Mouse (Mus musculus): Measurements from ENCODE around the gene Slc8a3. TPM values are rescaled to one million over a fixed set of nuclear protein-coding genes. Genes with fewer than 3 reads are reported as not detected.

Slc8a3 gene
- total and polyA plus RNA-seq, 3 experiments: 0.11 TPM; not detected in 2

- H3K27me3 ChIP-seq (replicated peaks): peaks cover 11% of the 10 kb centered on the region
- H3K4me3 ChIP-seq (replicated peaks in 1 of 3; ENCODE audit: low read depth in 2 of 3, low read length in 2 of 3, poor library complexity in 1 of 3): no peak overlapping the region
- no peak overlapping the region for H3K4me2 ChIP-seq (ENCODE audit: insufficient read depth, low read depth, poor library complexity, severe bottlenecking)
- dilution Hi-C loops (cut with MboI; ENCODE audit: extremely low pct_ligation_motif_present, extremely low pct_unique_long_range_greater_than_20kb, low sequenced_read_pairs) (no loop called here), in situ Hi-C loops (cut with MboI; ENCODE audit: low pct_ligation_motif_present, low pct_unique_long_range_greater_than_20kb, low sequenced_read_pairs) (no loop called here)
- no peaks in the 10 kb centered on the region for H3K4me1 ChIP-seq (ENCODE audit: control insufficient read depth in 1 of 2, insufficient read depth in 2 of 2)
- no peaks in the 10 kb centered on the region for H3K9me3 ChIP-seq (replicated peaks; ENCODE audit: low read length)
- DNase-seq (ENCODE audit: extremely low read depth): no peak
- H3K9ac ChIP-seq (ENCODE audit: insufficient read depth, low read depth): no peak overlapping the region
- TF ChIP-seq ETS1 (conservative IDR thresholded peaks at IDR 0.05; ENCODE audit: low read depth, low read length): no peak
- 0 out of 2 replicates have a peak, but pooled peaks have one; percentile 32 for TF ChIP-seq BHLHE40 (IDR thresholded peaks at IDR 0.05; ENCODE audit: low read depth, low read length)
- no peaks in the 10 kb centered on the region for H3K79me2 ChIP-seq (replicated peaks; ENCODE audit: control insufficient read depth, extremely low read depth, insufficient read depth, poor library complexity, severe bottlenecking)
- no peaks in the 10 kb centered on the region for H3K36me3 ChIP-seq (replicated peaks in 1 of 2; ENCODE audit: control insufficient read depth in 1 of 2, insufficient read depth in 1 of 2, low read length in 1 of 2)
- no peak overlapping the region for H3K27ac ChIP-seq (ENCODE audit: insufficient read depth, low read depth)
Measured at GRCm38 (mm10) chr12:81193968-81194367, 139.0 kb downstream of the Slc8a3 start.

DNA sequence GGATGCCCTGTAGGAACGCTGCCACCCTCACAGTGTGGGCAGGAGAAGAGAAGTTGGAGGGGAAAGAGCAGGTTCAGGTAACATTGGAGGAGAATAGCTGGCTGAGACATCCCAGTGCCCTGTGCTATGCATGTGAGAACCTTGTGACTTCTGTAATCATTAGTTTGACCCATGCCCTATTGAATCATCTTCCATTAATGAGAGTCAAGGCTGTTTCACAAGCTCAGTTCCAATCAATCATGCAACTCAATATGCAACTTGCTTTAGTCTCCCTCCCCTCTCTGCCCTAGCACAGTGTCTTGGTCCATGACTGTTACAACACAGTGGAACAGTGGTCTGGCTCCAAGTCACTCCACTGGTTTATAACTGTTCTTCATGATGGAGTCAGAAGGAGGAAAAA, 143.3 kb downstream of the Slc8a3 start:
- DNase-seq (ENCODE audit: extremely low read depth): no peak
- no peak overlapping the region for H3K4me3 ChIP-seq (replicated peaks in 1 of 3; ENCODE audit: low read depth in 2 of 3, low read length in 2 of 3, poor library complexity in 1 of 3)
- no peaks in the 10 kb centered on the region for H3K9me3 ChIP-seq (replicated peaks; ENCODE audit: low read length)
- peaks cover 0 to 17% of the 10 kb centered on the region in 2 experiments for H3K36me3 ChIP-seq (replicated peaks in 1 of 2; ENCODE audit: control insufficient read depth in 1 of 2, insufficient read depth in 1 of 2, low read length in 1 of 2)
- no peaks in the 10 kb centered on the region for H3K79me2 ChIP-seq (replicated peaks; ENCODE audit: control insufficient read depth, extremely low read depth, insufficient read depth, poor library complexity, severe bottlenecking)
- no peaks in the 10 kb centered on the region for H3K27me3 ChIP-seq (replicated peaks)
- dilution Hi-C loops (cut with MboI; ENCODE audit: extremely low pct_ligation_motif_present, extremely low pct_unique_long_range_greater_than_20kb, low sequenced_read_pairs) (no loop called here), in situ Hi-C loops (cut with MboI; ENCODE audit: low pct_ligation_motif_present, low pct_unique_long_range_greater_than_20kb, low sequenced_read_pairs) (loop anchor here (5.0 kb wide), 1 partner anchor 202 kb away; no protein-coding TSS in a partner anchor)
- no peak overlapping the region for H3K9ac ChIP-seq (ENCODE audit: insufficient read depth, low read depth)
- H3K4me2 ChIP-seq (ENCODE audit: insufficient read depth, low read depth, poor library complexity, severe bottlenecking): no peak overlapping the region
- TF ChIP-seq KAT2A (IDR thresholded peaks at IDR 0.05; ENCODE audit: insufficient replicate concordance, low read length): no peak
- no peak for TF ChIP-seq POLR2A (IDR thresholded peaks at IDR 0.05; ENCODE audit: low read depth, low read length)
- TF ChIP-seq USF2 (conservative IDR thresholded peaks at IDR 0.05; ENCODE audit: low read depth, low read length): no peak
- no peak for TF ChIP-seq ZNF384 (IDR thresholded peaks at IDR 0.05; ENCODE audit: low read depth, low read length)
- no peak for TF ChIP-seq NRF1 (IDR thresholded peaks at IDR 0.05; ENCODE audit: low read depth, low read length)
- no peak for TF ChIP-seq ETS1 (conservative IDR thresholded peaks at IDR 0.05; ENCODE audit: low read depth, low read length)
- no peak for TF ChIP-seq E2F4 (IDR thresholded peaks at IDR 0.05; ENCODE audit: insufficient replicate concordance, low read depth, low read length)
- TF ChIP-seq MXI1 (IDR thresholded peaks at IDR 0.05; ENCODE audit: low read depth, low read length): no peak
- no peak for TF ChIP-seq IRF4 (IDR thresholded peaks at IDR 0.05; ENCODE audit: low read depth, low read length)
- TF ChIP-seq MYC (IDR thresholded peaks at IDR 0.05; ENCODE audit: low read depth, low read length): no peak
- H3K4me1 ChIP-seq (ENCODE audit: control insufficient read depth in 1 of 2, insufficient read depth in 2 of 2): no peaks in the 10 kb centered on the region
- no peak overlapping the region for H3K27ac ChIP-seq (ENCODE audit: insufficient read depth, low read depth)

DNA sequence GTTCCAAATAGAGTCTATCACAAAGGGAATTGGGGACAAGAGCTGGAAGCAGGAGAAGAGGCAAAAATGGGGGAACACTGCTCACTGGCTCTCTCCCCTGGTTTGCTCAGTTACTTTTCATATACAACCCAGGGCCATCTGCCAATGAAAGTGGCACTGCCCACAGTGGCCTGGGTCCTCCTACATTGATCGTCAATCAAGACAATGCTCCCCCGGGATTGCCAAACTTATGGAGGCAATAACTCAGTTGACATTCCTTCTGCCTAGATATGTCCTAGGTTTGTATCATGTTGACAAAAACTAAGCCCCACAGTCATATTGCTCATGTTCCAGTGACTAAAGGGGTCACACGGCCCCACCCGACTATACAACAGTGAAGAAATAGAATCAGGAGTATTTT, 144.0 kb downstream of the Slc8a3 start:
- Histone ChIP-seq H3K9me3 (replicated peaks; ENCODE audit: low read length) (no peaks in the 10 kb centered on the region), H3K27me3 (replicated peaks) (no peaks in the 10 kb centered on the region), H3K27ac (ENCODE audit: insufficient read depth, low read depth) (no peak overlapping the region), H3K36me3 (replicated peaks in 1 of 2; ENCODE audit: control insufficient read depth in 1 of 2, insufficient read depth in 1 of 2, low read length in 1 of 2) (peaks cover 0 to 23% of the 10 kb centered on the region in 2 experiments), H3K79me2 (replicated peaks; ENCODE audit: control insufficient read depth, extremely low read depth, insufficient read depth, poor library complexity, severe bottlenecking) (no peaks in the 10 kb centered on the region), H3K9ac (ENCODE audit: insufficient read depth, low read depth) (no peak overlapping the region), H3K4me1 (ENCODE audit: control insufficient read depth in 1 of 2, insufficient read depth in 2 of 2) (no peaks in the 10 kb centered on the region), H3K4me3 (replicated peaks in 1 of 3; ENCODE audit: low read depth in 2 of 3, low read length in 2 of 3, poor library complexity in 1 of 3) (no peak overlapping the region), H3K4me2 (ENCODE audit: insufficient read depth, low read depth, poor library complexity, severe bottlenecking) (no peak overlapping the region)
- dilution Hi-C loops (cut with MboI; ENCODE audit: extremely low pct_ligation_motif_present, extremely low pct_unique_long_range_greater_than_20kb, low sequenced_read_pairs) (no loop called here), in situ Hi-C loops (cut with MboI; ENCODE audit: low pct_ligation_motif_present, low pct_unique_long_range_greater_than_20kb, low sequenced_read_pairs) (loop anchor here (5.0 kb wide), 1 partner anchor 202 kb away; no protein-coding TSS in a partner anchor)
- TF ChIP-seq MYC (IDR thresholded peaks at IDR 0.05; ENCODE audit: low read depth, low read length) (no peak), USF1 (IDR thresholded peaks at IDR 0.05; ENCODE audit: low read depth, low read length) (no peak), E2F4 (IDR thresholded peaks at IDR 0.05; ENCODE audit: insufficient replicate concordance, low read depth, low read length) (no peak), ZC3H11A (IDR thresholded peaks at IDR 0.05; ENCODE audit: low read depth, low read length) (no peak), NRF1 (IDR thresholded peaks at IDR 0.05; ENCODE audit: low read depth, low read length) (no peak), POLR2AphosphoS2 (IDR thresholded peaks at IDR 0.05; ENCODE audit: low read depth, low read length) (no peak), SMC3 (IDR thresholded peaks at IDR 0.05; ENCODE audit: low read depth, low read length) (no peak), PAX5 (IDR thresholded peaks at IDR 0.05; ENCODE audit: low read length) (no peak), IRF4 (IDR thresholded peaks at IDR 0.05; ENCODE audit: low read depth, low read length) (no peak), POLR2A (IDR thresholded peaks at IDR 0.05; ENCODE audit: low read depth, low read length) (no peak), ELF1 (IDR thresholded peaks at IDR 0.05; ENCODE audit: low read depth, low read length) (no peak), CHD1 (IDR thresholded peaks at IDR 0.05; ENCODE audit: low read depth, low read length) (no peak), CTCF (conservative IDR thresholded peaks at IDR 0.05 in 1 of 2, IDR thresholded peaks at IDR 0.05 in 1 of 2; ENCODE audit: low read depth in 2 of 2, low read length in 2 of 2) (no peak), USF2 (conservative IDR thresholded peaks at IDR 0.05; ENCODE audit: low read depth, low read length) (no peak), BHLHE40 (IDR thresholded peaks at IDR 0.05; ENCODE audit: low read depth, low read length) (no peak), ZKSCAN1 (IDR thresholded peaks at IDR 0.05; ENCODE audit: borderline replicate concordance, low read depth, low read length) (no peak), HCFC1 (IDR thresholded peaks at IDR 0.05; ENCODE audit: low read depth, low read length) (no peak)
- DNase-seq (ENCODE audit: extremely low read depth): no peak
